Comparison of ENCODE assay signal across 8 mouse cellular contexts in genomic region chr6:72768804-72769203, GRCm38 (mm10). TPM values are rescaled to one million over a fixed set of nuclear protein-coding genes. Genes with fewer than 3 reads are reported as not detected.
DNase-seq lines count a peak whose midpoint lies in the region; ATAC-seq lines count a peak whose summit lies in the region.

No protein-coding gene starts in this region.

- peaks cover 29% of the 10 kb centered on the region for H3K4me1 ChIP-seq in forebrain, embryonic 15.5 days
- H3K4me1 ChIP-seq in hindbrain, embryonic 16.5 days (ENCODE audit: control insufficient read depth, insufficient read depth, low read depth, low read length) = no peaks in the 10 kb centered on the region; the same call in 1 of the 2 replicates
- peaks cover 29% of the 10 kb centered on the region for H3K4me1 ChIP-seq in limb, embryonic 11.5 days (ENCODE audit: control insufficient read depth, insufficient read depth, low read length)

- ATAC-seq in forebrain, embryonic 15.5 days (replicated peaks) = no peak; the same call in 1 of the 2 replicates
- ATAC-seq in hindbrain, embryonic 16.5 days = peak; percentile 87
- ATAC-seq in limb, embryonic 11.5 days (ENCODE audit: insufficient number of reproducible peaks, low FRiP score, low TSS enrichment, low read depth) = peak; percentile 36; the same call in 1 of the 2 replicates

- no peaks in the 10 kb centered on the region for H3K36me3 ChIP-seq in forebrain, embryonic 15.5 days
- H3K36me3 ChIP-seq in hindbrain, embryonic 16.5 days (ENCODE audit: control insufficient read depth, insufficient read depth, low read length) = no peaks in the 10 kb centered on the region
- H3K36me3 ChIP-seq in limb, embryonic 11.5 days (ENCODE audit: control insufficient read depth, insufficient read depth, low read length) = peaks cover 3% of the 10 kb centered on the region; the same call in 1 of the 2 replicates

- no peak overlapping the region for H3K4me3 ChIP-seq in forebrain, embryonic 15.5 days
- H3K4me3 ChIP-seq in hindbrain, embryonic 16.5 days (ENCODE audit: low read length) = no peak overlapping the region
- no peak overlapping the region for H3K4me3 ChIP-seq in limb, embryonic 11.5 days (ENCODE audit: low read depth, low read length)

- H3K27me3 ChIP-seq in forebrain, embryonic 15.5 days = no peaks in the 10 kb centered on the region
- H3K27me3 ChIP-seq in hindbrain, embryonic 16.5 days (replicated peaks; ENCODE audit: control insufficient read depth, insufficient read depth, low read length) = no peaks in the 10 kb centered on the region
- no peaks in the 10 kb centered on the region for H3K27me3 ChIP-seq in limb, embryonic 11.5 days (ENCODE audit: control insufficient read depth, insufficient read depth, low read length)

- no peak overlapping the region for H3K9ac ChIP-seq in forebrain, embryonic 15.5 days (replicated peaks)
- H3K9ac ChIP-seq in hindbrain, embryonic 16.5 days (ENCODE audit: low read depth, low read length) = no peak overlapping the region
- no peak overlapping the region for H3K9ac ChIP-seq in limb, embryonic 11.5 days (ENCODE audit: low read length)

- peak; percentile 91 for DNase-seq in Muller cell, postnatal 12 days (ENCODE audit: inconsistent ontology term)
- DNase-seq in adrenal gland, adult 2 months = peak; percentile 38
- peak; percentile 40 for DNase-seq in limb, embryonic 11.5 days (ENCODE audit: low spot score)
- peak; percentile 36 for DNase-seq in right cerebral cortex, postnatal 14 days
- DNase-seq in yolk sac, embryonic 10.5 days (ENCODE audit: low spot score) = no peak
- no peak for DNase-seq in embryo, embryonic 10 days (ENCODE audit: low spot score)

- peak overlapping the region; percentile 56 for H3K27ac ChIP-seq in forebrain, embryonic 15.5 days (replicated peaks)
- no peak overlapping the region for H3K27ac ChIP-seq in hindbrain, embryonic 16.5 days (ENCODE audit: low read depth, low read length)
- peak overlapping the region; percentile 64; the same call in 1 of the 2 replicates for H3K27ac ChIP-seq in limb, embryonic 11.5 days (replicated peaks; ENCODE audit: low read depth, low read length)

- H3K4me2 ChIP-seq in forebrain, embryonic 15.5 days (replicated peaks) = no peak overlapping the region
- H3K4me2 ChIP-seq in hindbrain, embryonic 16.5 days (ENCODE audit: low read length) = no peak overlapping the region
- H3K4me2 ChIP-seq in limb, embryonic 11.5 days (ENCODE audit: low read depth, severe bottlenecking) = no peak overlapping the region

- H3K9me3 ChIP-seq in forebrain, embryonic 15.5 days = no peaks in the 10 kb centered on the region
- no peaks in the 10 kb centered on the region for H3K9me3 ChIP-seq in hindbrain, embryonic 16.5 days (ENCODE audit: control insufficient read depth, low read length)
- no peaks in the 10 kb centered on the region for H3K9me3 ChIP-seq in limb, embryonic 11.5 days (ENCODE audit: control insufficient read depth, low read length)

- 59% methylated on average over 9 of the region's 9 CpGs for WGBS in forebrain, embryonic 15.5 days
- 55% methylated on average over 9 of the region's 9 CpGs for WGBS in hindbrain, embryonic 16.5 days
- WGBS in limb, embryonic 11.5 days = 71% methylated on average over 9 of the region's 9 CpGs

RNA-seq across cellular contexts. Expression of gene Tcf7l1, which starts 20.2 kb away (rescaled TPM):
- total RNA-seq in adrenal gland, adult 2 months (2021) = 10 to 100 TPM; 11.0 to 14.7 TPM
- polyA plus RNA-seq in adrenal gland, adult 2 months (2012; rRNA removed) = 23.2 and 24.4 TPM in 2 replicates
- 6.2 and 6.9 TPM in 2 replicates for polyA plus RNA-seq in forebrain, embryonic 15.5 days (2015; fragmentation: Nextera tagmentation; extraction: Ambion mirVana)
- polyA plus RNA-seq in hindbrain, embryonic 16.5 days (2015; fragmentation: Nextera tagmentation; extraction: Ambion mirVana) = 6.3 and 8.1 TPM in 2 replicates
- polyA plus RNA-seq in limb, embryonic 11.5 days (2014; fragmentation: Nextera tagmentation; extraction: Ambion mirVana) = 42.4 and 44.4 TPM in 2 replicates

Comparison
In these comparisons a context has a peak if more than half of its experiments do, and no peak if none do; other contexts are left out.
1. DNase-seq: peak in Muller cell, postnatal 12 days (single experiment), adrenal gland, adult 2 months (single experiment), limb, embryonic 11.5 days (single experiment) and right cerebral cortex, postnatal 14 days (single experiment); none in yolk sac, embryonic 10.5 days (single experiment) and embryo, embryonic 10 days (single experiment).